Mouse (Mus musculus) CH12.LX (cell line): ENCODE data around the gene Lrmda. TPM values are rescaled to one million over a fixed set of nuclear protein-coding genes. Genes with fewer than 3 reads are reported as not detected.

ENCODE experiments used
- DNase-seq: peaks from one replicate; pipeline ENCODE4 v3.0.0-alpha.2; 2013; ENCODE audit errors: extremely low read depth
- H3K27ac ChIP-seq: 2 replicates; pipeline ENCODE4 v1.5.1; 2012; ENCODE audit warnings: low read depth, mild to moderate bottlenecking, control low read depth, moderate library complexity; ENCODE audit not compliant: insufficient read depth
- H3K27me3 ChIP-seq: replicated peaks from 2 replicates; pipeline ENCODE3; 2012; ENCODE audit warnings: inconsistent platforms
- H3K36me3 ChIP-seq, 2 experiments: replicated peaks in 1 of 2; 2 replicates each; pipeline versions ENCODE3 to v1.6.1; 2012; ENCODE audit warnings: inconsistent platforms in 1 of 2, low read length in 1 of 2, mild to moderate bottlenecking in 1 of 2, mixed read lengths in 1 of 2, moderate library complexity in 1 of 2; ENCODE audit not compliant: control insufficient read depth in 1 of 2, insufficient read depth in 1 of 2
- H3K4me1 ChIP-seq, 2 experiments: 2 replicates each; pipeline ENCODE4 v1.6.1; 2012; ENCODE audit warnings: inconsistent platforms in 1 of 2, moderate library complexity in 1 of 2; ENCODE audit not compliant: insufficient read depth in 2 of 2, control insufficient read depth in 1 of 2
- H3K4me2 ChIP-seq: 2 replicates; pipeline ENCODE4 v1.6.1; 2012; ENCODE audit warnings: low read depth, mild to moderate bottlenecking, control low read depth; ENCODE audit not compliant: poor library complexity, insufficient read depth, severe bottlenecking
- H3K4me3 ChIP-seq, 3 experiments: fragments of 150-350 bp in 1 of 3; sonication (generic) in 1 of 3; replicated peaks in 1 of 3; 2 replicates each; pipeline versions ENCODE3 to v1.5.1; 2011 to 2012; ENCODE audit warnings: low read depth in 2 of 3, low read length in 2 of 3, mild to moderate bottlenecking in 2 of 3, moderate library complexity in 2 of 3, control low read depth in 1 of 3, improper control_type of control experiment in 1 of 3, inconsistent platforms in 1 of 3, mixed read lengths in 1 of 3; ENCODE audit not compliant: poor library complexity in 1 of 3
- H3K79me2 ChIP-seq: replicated peaks from 2 replicates; pipeline ENCODE4 v1.6.1; 2012; ENCODE audit warnings: mild to moderate bottlenecking, moderate library complexity; ENCODE audit not compliant: control insufficient read depth, poor library complexity, insufficient read depth, severe bottlenecking; ENCODE audit errors: extremely low read depth
- H3K9ac ChIP-seq: 2 replicates; pipeline ENCODE4 v1.6.1; 2012; ENCODE audit warnings: low read depth, mild to moderate bottlenecking, control low read depth, moderate library complexity; ENCODE audit not compliant: insufficient read depth
- H3K9me3 ChIP-seq: replicated peaks from 2 replicates; pipeline ENCODE3; 2012; ENCODE audit warnings: low read length, inconsistent platforms, mixed read lengths
- CHD1 ChIP-seq: IDR thresholded peaks from 2 replicates; pipeline ENCODE4 v1.6.1; 2012; ENCODE audit warnings: low read depth, low read length, improper control_type of control experiment, inconsistent platforms
- CTCF ChIP-seq, 2 experiments: IDR thresholded peaks in 1 of 2; conservative IDR thresholded peaks in 1 of 2; 2 replicates each; pipeline ENCODE4 v1.5.1; 2011 to 2012; ENCODE audit warnings: low read depth in 2 of 2, low read length in 2 of 2, improper control_type of control experiment in 1 of 2, inconsistent platforms in 1 of 2, mild to moderate bottlenecking in 1 of 2, moderate library complexity in 1 of 2
- ELF1 ChIP-seq: IDR thresholded peaks from 2 replicates; pipeline ENCODE4 v1.6.1; 2014; ENCODE audit warnings: low read depth, mild to moderate bottlenecking, inconsistent platforms, low read length, improper control_type of control experiment
- ETS1 ChIP-seq: conservative IDR thresholded peaks from 2 replicates; pipeline ENCODE4 v1.6.1; 2012; ENCODE audit warnings: low read depth, mild to moderate bottlenecking, inconsistent platforms, low read length, improper control_type of control experiment, moderate library complexity
- HCFC1 ChIP-seq: IDR thresholded peaks from 2 replicates; pipeline ENCODE4 v1.6.1; 2012; ENCODE audit warnings: low read depth, mild to moderate bottlenecking, inconsistent platforms, low read length, improper control_type of control experiment
- JUN ChIP-seq: IDR thresholded peaks from 2 replicates; pipeline ENCODE4 v1.6.1; 2011; ENCODE audit warnings: low read depth, mild to moderate bottlenecking, low read length, improper control_type of control experiment, moderate library complexity; ENCODE audit not compliant: insufficient read depth
- KAT2A ChIP-seq: IDR thresholded peaks from 2 replicates; pipeline ENCODE4 v1.6.1; 2012; ENCODE audit warnings: low read length, improper control_type of control experiment, inconsistent platforms; ENCODE audit not compliant: insufficient replicate concordance
- MAFK ChIP-seq: IDR thresholded peaks from 2 replicates; pipeline ENCODE4 v1.6.1; 2011; ENCODE audit warnings: low read length, improper control_type of control experiment; ENCODE audit not compliant: insufficient replicate concordance
- MAZ ChIP-seq: IDR thresholded peaks from 2 replicates; pipeline ENCODE4 v1.6.1; 2012; ENCODE audit warnings: low read depth, mild to moderate bottlenecking, inconsistent platforms, low read length, improper control_type of control experiment, moderate library complexity
- MEF2A ChIP-seq: IDR thresholded peaks from 2 replicates; pipeline ENCODE4 v1.6.1; 2014; ENCODE audit warnings: low read depth, mild to moderate bottlenecking, inconsistent platforms, low read length, improper control_type of control experiment, borderline replicate concordance
- MYC ChIP-seq: IDR thresholded peaks from 2 replicates; pipeline ENCODE4 v1.6.1; 2011; ENCODE audit warnings: low read depth, mild to moderate bottlenecking, improper control_type of control experiment, low read length
- NRF1 ChIP-seq: IDR thresholded peaks from 2 replicates; pipeline ENCODE4 v1.6.1; 2014; ENCODE audit warnings: low read depth, mild to moderate bottlenecking, inconsistent platforms, low read length, improper control_type of control experiment, moderate library complexity
- PAX5 ChIP-seq: IDR thresholded peaks from 2 replicates; pipeline ENCODE4 v1.6.1; 2012; ENCODE audit warnings: low read length, inconsistent platforms, mixed read lengths
- RAD21 ChIP-seq: IDR thresholded peaks from 2 replicates; pipeline ENCODE4 v1.6.1; 2011; ENCODE audit warnings: low read depth, mild to moderate bottlenecking, low read length, improper control_type of control experiment, moderate library complexity
- RCOR1 ChIP-seq: conservative IDR thresholded peaks from 2 replicates; pipeline ENCODE4 v1.6.1; 2012; ENCODE audit warnings: low read depth, mild to moderate bottlenecking, inconsistent platforms, low read length, improper control_type of control experiment
- SIN3A ChIP-seq: IDR thresholded peaks from 2 replicates; pipeline ENCODE4 v1.6.1; 2012; ENCODE audit warnings: low read length, improper control_type of control experiment, inconsistent platforms
- SMC3 ChIP-seq: IDR thresholded peaks from 2 replicates; pipeline ENCODE4 v1.6.1; 2011; ENCODE audit warnings: low read depth, low read length, improper control_type of control experiment
- TBP ChIP-seq: conservative IDR thresholded peaks from 2 replicates; pipeline ENCODE4 v1.6.1; 2011; ENCODE audit warnings: low read depth, low read length, improper control_type of control experiment
- TCF12 ChIP-seq: IDR thresholded peaks from 2 replicates; pipeline ENCODE4 v1.6.1; 2014; ENCODE audit warnings: low read depth, mild to moderate bottlenecking, inconsistent platforms, low read length, improper control_type of control experiment
- USF1 ChIP-seq: IDR thresholded peaks from 2 replicates; pipeline ENCODE4 v1.6.1; 2014; ENCODE audit warnings: low read depth, mild to moderate bottlenecking, inconsistent platforms, low read length, improper control_type of control experiment
- USF2 ChIP-seq: conservative IDR thresholded peaks from 2 replicates; pipeline ENCODE4 v1.6.1; 2011; ENCODE audit warnings: low read depth, low read length, improper control_type of control experiment
- ZNF384 ChIP-seq: IDR thresholded peaks from 2 replicates; pipeline ENCODE4 v1.6.1; 2012; ENCODE audit warnings: low read depth, low read length, improper control_type of control experiment, inconsistent platforms
- dilution Hi-C: fragments of 300-500 bp; cut with MboI; formaldehyde crosslinking; loops from 2 replicates; pipeline ENCODE4 v1.14.3; 2020; ENCODE audit warnings: low sequenced_read_pairs; ENCODE audit not compliant: extremely low pct_unique_long_range_greater_than_20kb, extremely low pct_ligation_motif_present
- in situ Hi-C: fragments of 300-500 bp; cut with MboI; formaldehyde crosslinking; loops from 3 replicates; pipeline ENCODE4 v1.14.3; 2019; ENCODE audit warnings: low sequenced_read_pairs, low pct_ligation_motif_present, low pct_unique_long_range_greater_than_20kb, mixed read lengths
- polyA plus RNA-seq: library from polyadenylated mRNA; unstranded; fragments of >175 nt; gene quantifications from 2 replicates; pipeline ENCODE4 v1.2.1, GENCODE M21; 2012; ENCODE audit warnings: low read depth; ENCODE audit not compliant: insufficient read length
- total RNA-seq, 2 experiments: library from RNA; depleted of rRNA; stranded (reverse); fragments of 300-350 nt in 1 of 2; fragments of >200 nt in 1 of 2; gene quantifications; 2 replicates each; pipeline ENCODE4 v1.2.3; 2012 to 2014

Gene Lrmda
- total and polyA plus RNA-seq, 3 experiments, result 0.89 to 3.7 (median 1.9) TPM

- no peaks in the 10 kb centered on the region for H3K36me3 ChIP-seq
Observed at GRCm38 (mm10) chr14:22425018-22425534, 405.6 kb downstream of the Lrmda start.

GRCm38 (mm10) chr14:22435441-22435840, 415.9 kb downstream of the Lrmda start:
- H3K4me2 ChIP-seq, result no peak overlapping the region; the same call in 1 of the 2 replicates
- H3K27me3 ChIP-seq, result no peaks in the 10 kb centered on the region
- no peaks in the 10 kb centered on the region for H3K79me2 ChIP-seq
- H3K27ac ChIP-seq, result no peak overlapping the region
- no peak overlapping the region for H3K9ac ChIP-seq
- H3K4me1 ChIP-seq, result peaks cover 3 to 18% of the 10 kb centered on the region in 2 experiments; a peak in 3 of 4 replicates
- peak; percentile 21 for DNase-seq
- no peak overlapping the region for H3K4me3 ChIP-seq
- no peaks in the 10 kb centered on the region for H3K9me3 ChIP-seq
- H3K36me3 ChIP-seq, result no peaks in the 10 kb centered on the region
- dilution Hi-C loops, result no loop called here
- in situ Hi-C loops, result no loop called here
- TF ChIP-seq TBP, result no peak
- TF ChIP-seq CTCF (conservative IDR thresholded peaks at IDR 0.05 in 1 of 2, IDR thresholded peaks at IDR 0.05 in 1 of 2; ENCODE audit: low read depth in 2 of 2, low read length in 2 of 2), result no peak
- TF ChIP-seq KAT2A, result no peak
- no peak for TF ChIP-seq USF1
- TF ChIP-seq SIN3A, result no peak
- no peak for TF ChIP-seq ETS1
- no peak for TF ChIP-seq USF2
- no peak for TF ChIP-seq MAFK
- TF ChIP-seq MYC, result no peak
- TF ChIP-seq ELF1, result no peak
- TF ChIP-seq CHD1, result no peak
- no peak for TF ChIP-seq SMC3
- TF ChIP-seq RCOR1, result no peak
- TF ChIP-seq ZNF384, result no peak
- no peak for TF ChIP-seq TCF12
- TF ChIP-seq MEF2A, result no peak
- TF ChIP-seq HCFC1, result no peak
- TF ChIP-seq JUN, result no peak

More at GRCm38 (mm10) chr14:22425018-22425534, 405.6 kb downstream of the Lrmda start:
- Histone ChIP-seq H3K4me2 (no peak overlapping the region), H3K79me2 (no peaks in the 10 kb centered on the region), H3K4me3 (no peak overlapping the region), H3K27ac (no peak overlapping the region), H3K4me1 (peaks cover 0 to 2% of the 10 kb centered on the region in 2 experiments; a peak in 1 of 4 replicates), H3K27me3 (no peaks in the 10 kb centered on the region), H3K9ac (no peak overlapping the region), H3K9me3 (no peaks in the 10 kb centered on the region)
- no peak for DNase-seq
- in situ Hi-C loops (no loop called here), dilution Hi-C loops (no loop called here)
- TF ChIP-seq NRF1 (no peak), RAD21 (no peak), PAX5 (no peak), HCFC1 (no peak), MAZ (no peak), JUN (no peak), TCF12 (no peak), SMC3 (no peak), CHD1 (no peak)
